Mouse (Mus musculus) midbrain, embryonic 14.5 days (tissue): ENCODE measurements at regions not wholly inside any gene's neighbourhood (a gene's known extent, or its start where the extent isn't known, plus 50 kb on each side); places are given as distances from the start of the nearest gene placed in this dataset.
"Not testable (repeated sequence)": the region's sequence is repeated elsewhere in the genome, so short reads cannot be mapped to it uniquely, and the experiment has no call there.

Experiments
- ATAC-seq: fragments of 200-750 bp; cut with Nextera tagmentation; 2 replicates; pipeline ENCODE4 v1.8.0; 2017; ENCODE audit warnings: moderate number of reproducible peaks, moderate library complexity; ENCODE audit not compliant: low FRiP score, low TSS enrichment
- DNase-seq: peaks from one replicate; pipeline ENCODE4 v3.0.0-alpha.2; 2015
- H3K27ac ChIP-seq: fragments of 300-500 bp; sonication (generic); replicated peaks from 2 replicates; pipeline ENCODE4 v1.5.1; 2014; ENCODE audit warnings: mild to moderate bottlenecking, low read depth, low read length, moderate library complexity
- H3K27me3 ChIP-seq: fragments of 300-500 bp; sonication (generic); 2 replicates; pipeline ENCODE4 v1.6.1; 2014; ENCODE audit warnings: low read length, control low read depth, mixed read lengths; ENCODE audit not compliant: control insufficient read depth, insufficient read depth
- H3K36me3 ChIP-seq: fragments of 300-500 bp; sonication (generic); 2 replicates; pipeline ENCODE4 v1.6.1; 2014; ENCODE audit warnings: low read length, control low read depth; ENCODE audit not compliant: control insufficient read depth, insufficient read depth
- H3K4me1 ChIP-seq: fragments of 300-500 bp; sonication (generic); 2 replicates; pipeline ENCODE4 v1.6.1; 2014; ENCODE audit warnings: mild to moderate bottlenecking, antibody characterized with exemption, low read length, control low read depth; ENCODE audit not compliant: control insufficient read depth, insufficient read depth
- H3K4me2 ChIP-seq: fragments of 300-500 bp; sonication (generic); 2 replicates; pipeline ENCODE4 v1.6.1; 2014; ENCODE audit warnings: mild to moderate bottlenecking, low read length, moderate library complexity
- H3K4me3 ChIP-seq: fragments of 300-500 bp; sonication (generic); replicated peaks from 2 replicates; pipeline ENCODE4 v1.5.1; 2014; ENCODE audit warnings: low read depth, low read length
- H3K9ac ChIP-seq: fragments of 300-500 bp; sonication (generic); replicated peaks from 2 replicates; pipeline ENCODE4 v1.6.1; 2014; ENCODE audit warnings: mild to moderate bottlenecking, low read length, moderate library complexity
- H3K9me3 ChIP-seq: fragments of 300-500 bp; sonication (generic); 2 replicates; pipeline ENCODE4 v1.6.1; 2016; ENCODE audit warnings: low read length, control low read depth, mixed read lengths; ENCODE audit not compliant: control insufficient read depth
- WGBS: fragments of 180-500 bp; shearing (Covaris S2); extraction: QIAGEN DNeasy Blood & Tissue Kit; methylation state at CpG from one replicate; pipeline ENCODE4 v1.1.7; 2014; 5-methylcytosine and 5-hydroxymethylcytosine counted together

GRCm38 (mm10) chr17:69650496-69650895 lies 211.4 kb downstream of the Akain1 start:
- 82% methylated on average over 2 of the region's 2 CpGs for WGBS
- not testable (repeated sequence) for H3K9me3 ChIP-seq, H3K36me3 ChIP-seq, H3K27me3 ChIP-seq, ATAC-seq, DNase-seq, H3K4me1 ChIP-seq, H3K9ac ChIP-seq, H3K4me2 ChIP-seq, H3K4me3 ChIP-seq, H3K27ac ChIP-seq

DNA sequence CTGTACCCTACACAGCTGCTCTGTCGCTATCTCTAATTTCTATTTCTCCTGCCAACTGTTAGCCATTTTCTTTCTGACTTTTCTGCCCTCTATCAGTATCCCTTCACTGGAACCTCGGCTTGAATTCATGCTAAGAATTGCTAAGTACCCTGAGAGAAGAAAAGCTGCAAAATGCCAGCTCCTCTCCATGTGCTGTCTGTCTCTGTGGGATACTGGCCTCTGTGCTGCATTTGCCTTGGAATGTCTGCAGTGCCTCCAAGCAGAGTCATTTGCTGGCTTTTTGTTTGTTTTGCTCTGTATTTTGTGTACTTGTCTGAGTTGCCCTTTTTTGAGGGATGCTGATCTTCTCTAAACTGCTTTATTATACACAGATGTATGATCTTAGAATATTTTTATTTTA lies 215.5 kb downstream of the Akain1 start:
- no peaks in the 10 kb centered on the region for H3K36me3 ChIP-seq
- DNase-seq (peak; percentile 23), ATAC-seq (no peak)
- WGBS = 39% methylated on average over 2 of the region's 2 CpGs
- H3K9me3 ChIP-seq = no peaks in the 10 kb centered on the region
- H3K9ac ChIP-seq = no peak overlapping the region
- no peak overlapping the region for H3K27ac ChIP-seq
- no peaks in the 10 kb centered on the region for H3K4me1 ChIP-seq
- no peak overlapping the region for H3K4me2 ChIP-seq
- no peaks in the 10 kb centered on the region for H3K27me3 ChIP-seq
- no peak overlapping the region for H3K4me3 ChIP-seq

DNA sequence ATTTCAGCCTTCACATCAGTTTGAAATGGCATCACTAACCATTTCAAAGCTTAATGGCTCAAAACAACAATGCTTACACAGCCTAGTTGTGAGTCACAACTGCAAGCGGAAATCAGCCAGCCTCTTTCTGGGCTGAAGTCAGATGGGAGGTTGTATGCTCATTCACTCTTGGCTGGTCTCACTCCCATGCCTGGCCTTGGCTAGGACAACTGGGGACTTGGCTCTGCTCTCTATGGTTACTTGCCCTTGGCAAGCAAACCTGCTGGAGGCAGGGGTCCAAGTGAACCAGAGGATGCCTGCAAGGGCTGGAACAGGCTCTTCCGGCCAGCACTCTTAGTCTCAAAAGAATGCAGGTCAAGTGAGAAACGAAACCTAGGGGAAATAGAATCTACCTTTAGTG lies 233.4 kb downstream of the Akain1 start:
- H3K27ac ChIP-seq = no peak overlapping the region
- no peaks in the 10 kb centered on the region for H3K27me3 ChIP-seq
- no peaks in the 10 kb centered on the region for H3K9me3 ChIP-seq
- ATAC-seq (no peak; the same call in 1 of the 2 replicates), DNase-seq (peak; percentile 23)
- H3K4me2 ChIP-seq = no peak overlapping the region
- H3K36me3 ChIP-seq = no peaks in the 10 kb centered on the region
- H3K4me3 ChIP-seq = no peak overlapping the region
- H3K9ac ChIP-seq = no peak overlapping the region
- 89% methylated on average over 3 of the region's 3 CpGs for WGBS
- H3K4me1 ChIP-seq = no peaks in the 10 kb centered on the region

GRCm38 (mm10) chr17:69683091-69683490 lies 244.0 kb downstream of the Akain1 start:
- WGBS = 88% methylated on average over 5 of the region's 5 CpGs
- Histone ChIP-seq H3K4me2 (no peak overlapping the region), H3K36me3 (no peaks in the 10 kb centered on the region), H3K9me3 (no peaks in the 10 kb centered on the region), H3K4me3 (no peak overlapping the region), H3K9ac (no peak overlapping the region), H3K4me1 (0 out of 2 replicates have a peak, but pooled peaks cover 5% of the 10 kb centered on the region), H3K27me3 (no peaks in the 10 kb centered on the region), H3K27ac (no peak overlapping the region)
- DNase-seq (no peak), ATAC-seq (no peak)

GRCm38 (mm10) chr17:69685625-69686257 lies 246.6 kb downstream of the Akain1 start:
- Histone ChIP-seq H3K36me3 (no peaks in the 10 kb centered on the region), H3K27ac (no peak overlapping the region), H3K9me3 (no peaks in the 10 kb centered on the region), H3K27me3 (no peaks in the 10 kb centered on the region), H3K9ac (no peak overlapping the region), H3K4me3 (no peak overlapping the region), H3K4me2 (no peak overlapping the region), H3K4me1 (0 out of 2 replicates have a peak, but pooled peaks cover 5% of the 10 kb centered on the region)
- peak; percentile 48; the same call in 1 of the 2 replicates for ATAC-seq
- peak; percentile 35 for DNase-seq
- 59% methylated on average over 5 of the region's 5 CpGs for WGBS

GRCm38 (mm10) chr17:69686383-69686782 lies 247.3 kb downstream of the Akain1 start:
- H3K4me2 ChIP-seq = no peak overlapping the region
- H3K27me3 ChIP-seq = no peaks in the 10 kb centered on the region
- DNase-seq (no peak), ATAC-seq (no peak)
- 0 out of 2 replicates have a peak, but pooled peaks cover 5% of the 10 kb centered on the region for H3K4me1 ChIP-seq
- H3K9me3 ChIP-seq = no peaks in the 10 kb centered on the region
- H3K27ac ChIP-seq = no peak overlapping the region
- no peak overlapping the region for H3K9ac ChIP-seq
- no peak overlapping the region for H3K4me3 ChIP-seq
- WGBS = 50% methylated on average over 2 of the region's 2 CpGs
- no peaks in the 10 kb centered on the region for H3K36me3 ChIP-seq

DNA sequence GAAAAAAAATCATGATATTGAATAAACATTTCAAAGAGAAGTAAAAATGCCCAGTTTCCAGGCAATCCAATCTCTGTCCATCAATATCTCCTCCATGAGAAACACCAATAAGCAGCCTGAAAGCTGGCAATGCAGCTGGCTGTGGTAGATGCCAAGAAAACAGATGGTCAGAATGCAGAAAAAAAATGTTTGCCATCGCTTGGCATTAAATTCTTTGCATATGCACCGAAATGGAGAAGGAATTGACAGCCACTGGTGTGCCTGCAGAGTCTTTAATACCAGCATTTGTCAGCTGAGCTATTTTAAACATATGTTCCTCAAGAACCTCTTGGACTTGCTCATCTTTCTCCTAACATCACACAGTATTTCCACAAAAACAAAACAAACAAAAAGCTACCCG lies 256.2 kb downstream of the Akain1 start:
- Histone ChIP-seq H3K36me3 (no peaks in the 10 kb centered on the region), H3K4me3 (no peak overlapping the region), H3K27ac (no peak overlapping the region), H3K9ac (no peak overlapping the region), H3K27me3 (no peaks in the 10 kb centered on the region), H3K9me3 (no peaks in the 10 kb centered on the region), H3K4me2 (no peak overlapping the region), H3K4me1 (no peaks in the 10 kb centered on the region)
- peak; percentile 4 for DNase-seq
- no peak for ATAC-seq
- WGBS = 81% methylated on average over 3 of the region's 3 CpGs

- H3K9ac ChIP-seq = no peak overlapping the region
- no peaks in the 10 kb centered on the region for H3K9me3 ChIP-seq
- no peaks in the 10 kb centered on the region for H3K36me3 ChIP-seq
- 89% methylated on average over 4 of the region's 4 CpGs for WGBS
- H3K4me1 ChIP-seq = no peaks in the 10 kb centered on the region
- DNase-seq (no peak), ATAC-seq (no peak)
- no peak overlapping the region for H3K27ac ChIP-seq
- H3K4me3 ChIP-seq = no peak overlapping the region
- H3K27me3 ChIP-seq = no peaks in the 10 kb centered on the region
- H3K4me2 ChIP-seq = no peak overlapping the region
Measured at GRCm38 (mm10) chr17:69727325-69727724, 241.5 kb upstream of the Dlgap1 start.

- no peak overlapping the region for H3K27ac ChIP-seq
- no peaks in the 10 kb centered on the region for H3K27me3 ChIP-seq
- H3K36me3 ChIP-seq = no peaks in the 10 kb centered on the region
- DNase-seq = no peak
- WGBS = 93% methylated on average over 11 of the region's 11 CpGs
- ATAC-seq = no peak
- no peaks in the 10 kb centered on the region for H3K4me1 ChIP-seq
- H3K9me3 ChIP-seq = no peaks in the 10 kb centered on the region
- H3K4me3 ChIP-seq = no peak overlapping the region
- no peak overlapping the region for H3K9ac ChIP-seq
- H3K4me2 ChIP-seq = no peak overlapping the region
Measured at GRCm38 (mm10) chr17:69732981-69733380, 235.9 kb upstream of the Dlgap1 start.
